Mouse (Mus musculus) embryonic facial prominence, embryonic 14.5 days (tissue): ENCODE results near the gene Fap. TPM values are rescaled to one million over a fixed set of nuclear protein-coding genes. Genes with fewer than 3 reads are reported as not detected.

Experiments
- ATAC-seq: fragments of 200-750 bp; cut with Nextera tagmentation; 2 replicates; pipeline ENCODE4 v1.8.0; 2017; ENCODE audit warnings: low read depth, moderate number of reproducible peaks, moderate TSS enrichment
- DNase-seq: peaks from one replicate; pipeline ENCODE4 v3.0.0-alpha.2; 2015; ENCODE audit warnings: low spot score
- H3K27ac ChIP-seq: fragments of 300-500 bp; sonication (generic); replicated peaks from 2 replicates; pipeline ENCODE4 v1.5.1; 2014; ENCODE audit warnings: low read depth, mild to moderate bottlenecking, low read length, moderate library complexity
- H3K27me3 ChIP-seq: fragments of 300-500 bp; sonication (generic); replicated peaks from 2 replicates; pipeline ENCODE4 v1.6.1; 2014; ENCODE audit warnings: low read length; ENCODE audit not compliant: control insufficient read depth, insufficient read depth
- H3K36me3 ChIP-seq: fragments of 300-500 bp; sonication (generic); 2 replicates; pipeline ENCODE4 v1.6.1; 2014; ENCODE audit warnings: low read length, mixed read lengths; ENCODE audit not compliant: control insufficient read depth, insufficient read depth
- H3K4me1 ChIP-seq: fragments of 300-500 bp; sonication (generic); 2 replicates; pipeline ENCODE4 v1.6.1; 2014; ENCODE audit warnings: antibody characterized with exemption, low read length; ENCODE audit not compliant: control insufficient read depth, insufficient read depth
- H3K4me2 ChIP-seq: fragments of 300-500 bp; sonication (generic); 2 replicates; pipeline ENCODE4 v1.6.1; 2014; ENCODE audit warnings: low read depth, mild to moderate bottlenecking, low read length, moderate library complexity, mixed read lengths
- H3K4me3 ChIP-seq: fragments of 300-500 bp; sonication (generic); 2 replicates; pipeline ENCODE4 v1.5.1; 2014; ENCODE audit warnings: low read depth, mild to moderate bottlenecking, low read length
- H3K9ac ChIP-seq: fragments of 300-500 bp; sonication (generic); 2 replicates; pipeline ENCODE4 v1.6.1; 2014; ENCODE audit warnings: low read depth, mild to moderate bottlenecking, low read length, moderate library complexity, mixed read lengths
- H3K9me3 ChIP-seq: fragments of 300-500 bp; sonication (generic); 2 replicates; pipeline ENCODE4 v1.6.1; 2016; ENCODE audit warnings: low read length; ENCODE audit not compliant: control insufficient read depth
- WGBS: fragments of 180-500 bp; shearing (Covaris S2); extraction: QIAGEN DNeasy Blood & Tissue Kit; methylation state at CpG from one replicate; pipeline ENCODE4 v1.1.7; 2014; 5-methylcytosine and 5-hydroxymethylcytosine counted together
- polyA plus RNA-seq: library from polyadenylated mRNA; unstranded; fragments of >200 nt; fragmentation: Nextera tagmentation; extraction: Ambion mirVana; gene quantifications from 2 replicates; pipeline ENCODE4 v1.2.1, GENCODE M21; 2014

Gene Fap
- polyA plus RNA-seq, 1 experiment from 2014 or later = 38.2 TPM

DNA sequence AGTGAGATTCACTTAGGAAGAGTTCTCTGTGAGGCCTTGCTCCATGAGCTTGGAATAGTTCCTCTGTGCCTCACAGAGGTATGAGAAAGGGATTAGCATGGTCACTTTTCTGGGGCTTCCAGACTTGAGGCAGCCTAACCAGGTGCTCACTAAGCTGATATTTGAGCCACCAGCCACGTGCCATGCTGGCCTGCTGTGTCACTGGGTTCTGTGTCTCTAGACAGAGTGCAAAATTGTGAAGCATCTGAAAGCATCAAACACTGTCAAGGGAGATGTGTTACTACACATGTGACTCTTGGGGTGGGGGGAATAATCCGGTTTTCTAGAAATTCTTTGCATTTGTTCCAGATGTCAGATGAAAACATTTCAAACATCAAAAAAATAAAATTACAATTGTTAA, 111.7 kb downstream of the Fap start:
- 43% methylated on average over 2 of the region's 2 CpGs for WGBS
- Histone ChIP-seq H3K4me3 (no peak overlapping the region), H3K9ac (no peak overlapping the region), H3K27me3 (no peaks in the 10 kb centered on the region), H3K27ac (no peak overlapping the region), H3K4me2 (no peak overlapping the region), H3K36me3 (no peaks in the 10 kb centered on the region), H3K4me1 (no peaks in the 10 kb centered on the region), H3K9me3 (no peaks in the 10 kb centered on the region)
- ATAC-seq (0 out of 2 replicates have a peak, but pooled peaks have one; percentile 15), DNase-seq (no peak)

DNA sequence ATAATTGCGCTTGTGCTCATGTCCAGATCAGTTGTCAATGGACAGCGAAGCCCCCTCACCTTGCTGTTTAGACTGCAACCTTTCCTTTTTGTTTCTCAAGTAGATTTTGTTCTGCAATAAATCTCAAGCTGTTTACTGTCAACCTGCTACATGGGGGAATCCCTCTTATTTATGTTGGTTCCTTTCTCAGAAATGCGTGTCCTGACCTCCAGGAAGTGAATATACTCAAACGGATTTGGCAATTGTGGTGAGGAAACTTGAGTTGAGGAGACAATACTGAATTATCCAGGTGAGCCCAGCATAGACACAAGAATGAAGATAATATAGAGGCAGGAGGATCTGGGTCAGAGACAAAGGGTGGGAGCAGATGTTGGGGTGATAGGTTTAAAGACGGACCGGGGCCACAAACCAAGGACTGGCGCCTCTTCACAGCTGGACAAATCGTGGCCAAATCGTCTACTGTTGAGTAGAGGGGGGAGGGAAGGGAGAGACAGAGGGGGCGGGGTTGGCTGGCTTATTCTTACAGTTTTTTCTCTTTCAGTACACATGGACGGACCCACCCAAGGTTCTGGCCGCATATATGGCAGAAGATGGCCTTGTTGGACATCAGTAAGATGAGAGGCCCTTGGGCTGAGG, 112.9 kb downstream of the Fap start:
- H3K27me3 ChIP-seq = no peaks in the 10 kb centered on the region
- H3K9ac ChIP-seq = no peak overlapping the region
- no peak overlapping the region for H3K4me3 ChIP-seq
- WGBS = 87% methylated on average over 12 of the region's 12 CpGs
- H3K36me3 ChIP-seq = no peaks in the 10 kb centered on the region
- no peak for DNase-seq
- no peak overlapping the region for H3K4me2 ChIP-seq
- no peak for ATAC-seq
- H3K4me1 ChIP-seq = no peaks in the 10 kb centered on the region
- no peak overlapping the region for H3K27ac ChIP-seq
- no peaks in the 10 kb centered on the region for H3K9me3 ChIP-seq

DNA sequence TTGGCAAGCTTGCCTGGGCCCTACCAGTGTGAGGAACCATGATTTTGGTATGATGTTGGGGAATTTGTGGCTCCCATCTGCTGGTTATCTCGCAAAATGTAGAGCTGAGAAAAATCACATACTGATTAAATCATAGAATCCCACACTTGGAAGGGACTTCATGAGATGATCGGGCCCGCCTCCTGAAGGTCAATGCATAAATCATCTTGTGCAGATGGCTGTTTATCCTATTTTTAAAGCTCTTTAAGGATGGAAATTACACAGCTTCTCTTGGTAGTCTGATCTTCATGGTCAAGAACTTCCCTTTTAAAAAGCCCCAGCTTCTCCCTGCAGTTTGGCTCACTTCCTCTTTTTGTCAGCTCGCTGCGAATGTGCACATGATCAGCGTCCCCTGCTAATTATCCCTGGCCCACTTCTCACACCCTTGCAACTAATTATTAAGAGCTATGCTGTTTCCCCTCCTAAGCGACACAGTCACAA, 113.6 kb downstream of the Fap start:
- 80% methylated on average over 7 of the region's 7 CpGs for WGBS
- H3K4me2 ChIP-seq = no peak overlapping the region
- H3K4me1 ChIP-seq = no peaks in the 10 kb centered on the region
- DNase-seq = no peak
- H3K27me3 ChIP-seq = no peaks in the 10 kb centered on the region
- H3K36me3 ChIP-seq = no peaks in the 10 kb centered on the region
- H3K9me3 ChIP-seq = no peaks in the 10 kb centered on the region
- H3K4me3 ChIP-seq = no peak overlapping the region
- no peak for ATAC-seq
- no peak overlapping the region for H3K27ac ChIP-seq
- H3K9ac ChIP-seq = no peak overlapping the region

DNA sequence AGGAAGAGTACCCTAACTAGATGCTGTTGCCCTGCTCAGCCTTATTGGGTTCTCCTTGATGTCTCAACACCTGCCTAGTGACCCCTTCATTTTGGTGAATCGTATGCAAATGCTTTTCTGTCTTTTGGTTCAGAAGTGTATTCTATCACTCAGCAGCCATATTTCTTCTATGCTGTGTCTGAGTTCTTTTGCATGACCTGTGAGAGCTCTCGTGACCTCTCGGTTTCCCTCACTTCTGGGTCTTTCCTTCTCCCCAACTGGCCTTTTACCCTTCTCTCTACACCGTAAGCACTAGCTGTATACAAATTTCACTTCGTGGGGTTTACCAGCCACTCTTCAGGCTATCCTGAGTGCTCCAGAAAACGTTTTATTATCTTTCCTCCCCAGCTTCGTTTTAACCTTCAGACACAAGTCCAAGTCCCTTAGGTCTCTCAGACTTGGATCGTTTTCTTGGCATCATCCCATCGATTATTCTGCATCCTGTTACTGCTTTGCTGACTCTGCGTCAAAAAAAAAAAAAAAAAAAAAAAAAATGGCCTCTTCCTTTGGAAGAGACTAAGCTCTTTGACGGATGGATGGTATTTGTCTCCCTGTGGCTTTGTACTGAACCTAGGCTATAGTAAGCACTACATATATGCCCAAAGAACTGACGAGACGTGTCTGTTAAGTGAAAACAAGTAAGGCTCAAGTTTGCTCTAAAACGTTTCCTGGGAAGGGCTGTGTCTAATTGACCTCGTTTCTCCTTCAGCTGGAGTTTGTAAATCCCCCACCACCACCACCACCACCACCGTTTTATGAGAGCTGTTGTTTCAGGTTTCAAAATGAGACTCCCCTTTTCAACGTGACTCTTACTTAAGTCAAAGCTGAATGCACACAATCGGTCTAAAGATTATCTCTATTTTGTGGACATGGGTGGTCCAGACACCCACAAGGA, 114.4 kb downstream of the Fap start:
- H3K27ac ChIP-seq = no peak overlapping the region
- H3K9me3 ChIP-seq = no peaks in the 10 kb centered on the region
- H3K36me3 ChIP-seq = no peaks in the 10 kb centered on the region
- no peaks in the 10 kb centered on the region for H3K27me3 ChIP-seq
- ATAC-seq (no peak), DNase-seq (peak; percentile 45)
- H3K9ac ChIP-seq = no peak overlapping the region
- no peak overlapping the region for H3K4me2 ChIP-seq
- 54% methylated on average over 18 of the region's 18 CpGs for WGBS
- H3K4me1 ChIP-seq = no peaks in the 10 kb centered on the region
- H3K4me3 ChIP-seq = no peak overlapping the region

DNA sequence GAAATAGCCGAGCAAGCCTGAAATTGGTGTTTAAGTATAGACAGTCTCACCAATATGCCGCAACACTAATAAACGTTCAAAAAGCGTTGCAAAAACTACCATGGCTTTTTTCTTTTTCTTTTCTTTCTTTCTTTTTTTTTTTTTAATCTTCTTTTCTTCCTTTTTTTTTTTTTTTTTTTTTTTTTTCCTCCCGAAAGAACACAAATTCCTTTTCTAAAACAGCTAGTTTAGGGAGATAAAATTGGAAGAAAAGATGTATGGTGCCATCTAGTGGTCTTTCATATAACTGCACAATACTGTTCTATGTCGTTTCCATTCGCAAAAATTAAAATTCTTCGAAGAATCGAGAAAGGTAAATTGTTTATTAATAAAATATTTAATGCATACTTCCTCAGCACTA, 115.8 kb downstream of the Fap start:
- H3K27ac ChIP-seq = no peak overlapping the region
- no peaks in the 10 kb centered on the region for H3K36me3 ChIP-seq
- DNase-seq (no peak), ATAC-seq (no peak)
- H3K9me3 ChIP-seq = no peaks in the 10 kb centered on the region
- no peaks in the 10 kb centered on the region for H3K4me1 ChIP-seq
- 37% methylated on average over 9 of the region's 9 CpGs for WGBS
- no peaks in the 10 kb centered on the region for H3K27me3 ChIP-seq
- H3K9ac ChIP-seq = no peak overlapping the region
- no peak overlapping the region for H3K4me2 ChIP-seq
- H3K4me3 ChIP-seq = no peak overlapping the region

DNA sequence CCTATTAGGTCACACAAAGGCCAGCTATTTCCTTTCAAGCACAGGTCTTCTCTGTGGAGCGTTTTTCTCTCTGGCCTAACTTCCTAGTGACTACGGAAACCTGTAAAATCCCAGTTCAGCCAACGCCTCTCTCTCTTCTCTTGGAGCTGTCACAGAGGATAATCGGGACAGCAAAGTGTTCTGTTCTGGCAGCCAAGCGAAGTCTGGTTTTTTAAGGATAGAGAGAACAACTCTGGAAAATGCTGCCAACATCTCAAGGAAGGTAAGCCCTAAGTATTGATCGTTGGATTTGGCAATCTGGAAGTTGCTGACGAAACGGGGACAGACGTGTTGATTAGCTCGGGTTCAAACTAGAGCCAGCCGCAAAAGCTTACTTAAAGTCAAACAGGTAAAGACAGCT, 118.9 kb downstream of the Fap start:
- no peaks in the 10 kb centered on the region for H3K4me1 ChIP-seq
- no peak overlapping the region for H3K4me2 ChIP-seq
- H3K36me3 ChIP-seq = no peaks in the 10 kb centered on the region
- DNase-seq (no peak), ATAC-seq (no peak)
- H3K27me3 ChIP-seq = no peaks in the 10 kb centered on the region
- no peaks in the 10 kb centered on the region for H3K9me3 ChIP-seq
- WGBS = 85% methylated on average over 11 of the region's 11 CpGs
- H3K9ac ChIP-seq = no peak overlapping the region
- no peak overlapping the region for H3K4me3 ChIP-seq
- H3K27ac ChIP-seq = no peak overlapping the region

DNA sequence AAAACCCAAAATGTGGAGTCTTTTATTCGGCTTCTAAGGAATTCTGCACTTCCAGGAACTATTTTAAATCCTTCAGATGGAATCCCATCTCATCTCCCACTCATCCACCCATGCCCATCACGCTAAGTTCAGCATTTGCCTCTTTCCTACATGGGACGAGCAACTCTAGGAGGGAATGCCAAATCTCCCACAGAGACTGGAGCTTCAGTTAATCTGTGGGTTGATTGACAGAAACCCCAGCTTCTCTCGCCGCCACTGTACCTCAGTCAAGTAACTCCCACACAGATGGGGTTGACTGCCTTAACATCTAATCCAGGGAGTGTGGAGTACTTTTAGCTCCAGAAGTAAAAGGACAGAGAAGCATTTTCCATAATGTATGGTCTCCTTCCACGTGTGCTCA, 119.8 kb downstream of the Fap start:
- no peak overlapping the region for H3K4me3 ChIP-seq
- ATAC-seq (no peak), DNase-seq (no peak)
- WGBS = 68% methylated on average over 6 of the region's 6 CpGs
- no peak overlapping the region for H3K9ac ChIP-seq
- H3K36me3 ChIP-seq = no peaks in the 10 kb centered on the region
- H3K27me3 ChIP-seq = no peaks in the 10 kb centered on the region
- H3K4me2 ChIP-seq = no peak overlapping the region
- H3K27ac ChIP-seq = no peak overlapping the region
- no peaks in the 10 kb centered on the region for H3K9me3 ChIP-seq
- H3K4me1 ChIP-seq = no peaks in the 10 kb centered on the region
